Mouse (Mus musculus) hindbrain, embryonic 11.5 days (tissue): Measurements from ENCODE around the gene Mapk8ip1. TPM values are rescaled to one million over a fixed set of nuclear protein-coding genes. Genes with fewer than 3 reads are reported as not detected.

Experiments used
- ATAC-seq: fragments of 200-750 bp; cut with Nextera tagmentation; 2 replicates; pipeline ENCODE4 v1.8.0; 2017; ENCODE audit warnings: mild to moderate bottlenecking, moderate TSS enrichment, moderate library complexity; ENCODE audit not compliant: low FRiP score
- DNase-seq: peaks from one replicate; pipeline ENCODE4 v3.0.0-alpha.2; 2015; ENCODE audit warnings: low spot score
- H3K27ac ChIP-seq: fragments of 300-500 bp; sonication (generic); 2 replicates; pipeline ENCODE4 v1.5.1; 2014; ENCODE audit warnings: mild to moderate bottlenecking, low read depth, low read length
- H3K27me3 ChIP-seq: fragments of 300-500 bp; sonication (generic); 2 replicates; pipeline ENCODE4 v1.6.1; 2014; ENCODE audit warnings: mild to moderate bottlenecking, low read length, moderate library complexity, mixed read lengths; ENCODE audit not compliant: control insufficient read depth, insufficient read depth
- H3K36me3 ChIP-seq: fragments of 300-500 bp; sonication (generic); 2 replicates; pipeline ENCODE4 v1.6.1; 2014; ENCODE audit warnings: mild to moderate bottlenecking, low read length, moderate library complexity, mixed read lengths; ENCODE audit not compliant: control insufficient read depth, insufficient read depth
- H3K4me1 ChIP-seq: fragments of 300-500 bp; sonication (generic); replicated peaks from 2 replicates; pipeline ENCODE4 v1.6.1; 2014; ENCODE audit warnings: low read length, mixed read lengths; ENCODE audit not compliant: control insufficient read depth, insufficient read depth
- H3K4me2 ChIP-seq: fragments of 300-500 bp; sonication (generic); replicated peaks from 2 replicates; pipeline ENCODE4 v1.6.1; 2014; ENCODE audit warnings: mild to moderate bottlenecking, low read depth, low read length
- H3K4me3 ChIP-seq: fragments of 300-500 bp; sonication (generic); 2 replicates; pipeline ENCODE4 v1.5.1; 2014; ENCODE audit warnings: low read depth, low read length
- H3K9ac ChIP-seq: fragments of 300-500 bp; sonication (generic); 2 replicates; pipeline ENCODE4 v1.6.1; 2014; ENCODE audit warnings: low read depth, low read length
- H3K9me3 ChIP-seq: fragments of 300-500 bp; sonication (generic); 2 replicates; pipeline ENCODE4 v1.6.1; 2016; ENCODE audit warnings: low read length; ENCODE audit not compliant: control insufficient read depth
- WGBS: fragments of 180-500 bp; shearing (Covaris S2); extraction: QIAGEN DNeasy Blood & Tissue Kit; methylation state at CpG from one replicate; pipeline ENCODE4 v1.1.7; 2014; 5-methylcytosine and 5-hydroxymethylcytosine counted together
- polyA plus RNA-seq: library from polyadenylated mRNA; unstranded; fragments of >200 nt; fragmentation: Nextera tagmentation; extraction: Ambion mirVana; gene quantifications from 2 replicates; pipeline ENCODE4 v1.2.1, GENCODE M21; 2014

Gene Mapk8ip1
- polyA plus RNA-seq, 1 experiment from 2014 or later = 33.3 TPM

- Histone ChIP-seq H3K9me3 (no peaks in the 10 kb centered on the region), H3K36me3 (peaks cover 12% of the 10 kb centered on the region), H3K27me3 (no peaks in the 10 kb centered on the region), H3K9ac (no peak overlapping the region), H3K27ac (peak overlapping the region; percentile 70), H3K4me1 (peaks cover 37% of the 10 kb centered on the region), H3K4me3 (peak overlapping the region; percentile 66), H3K4me2 (peak overlapping the region; percentile 89)
- DNase-seq (no peak), ATAC-seq (no peak)
- WGBS = 5% methylated on average over 10 of the region's 10 CpGs
Measured at GRCm38 (mm10) chr2:92389645-92390044, 11.4 kb downstream of the Mapk8ip1 start.

GRCm38 (mm10) chr2:92388891-92389641 lies 12.0 kb downstream of the Mapk8ip1 start:
- peak; percentile 95 for ATAC-seq
- Histone ChIP-seq H3K36me3 (peaks cover 14% of the 10 kb centered on the region), H3K27me3 (no peaks in the 10 kb centered on the region), H3K9ac (peak overlapping the region; percentile 78), H3K27ac (peak overlapping the region; percentile 68), H3K9me3 (no peaks in the 10 kb centered on the region), H3K4me2 (peak overlapping the region; percentile 89), H3K4me3 (peak overlapping the region; percentile 66), H3K4me1 (peaks cover 35% of the 10 kb centered on the region)
- DNase-seq = peak; percentile 98
- WGBS = under 1% methylated on average over 54 of the region's 62 CpGs

GRCm38 (mm10) chr2:92388081-92388517 lies 13.0 kb downstream of the Mapk8ip1 start:
- H3K4me2 ChIP-seq = peak overlapping the region; percentile 89
- H3K9ac ChIP-seq = peak overlapping the region; percentile 78
- H3K4me3 ChIP-seq = peak overlapping the region; percentile 66
- H3K27ac ChIP-seq = peak overlapping the region; percentile 68; the same call in 1 of the 2 replicates
- H3K4me1 ChIP-seq = peaks cover 31% of the 10 kb centered on the region
- H3K9me3 ChIP-seq = no peaks in the 10 kb centered on the region
- 56% methylated on average over 3 of the region's 3 CpGs for WGBS
- DNase-seq (no peak), ATAC-seq (no peak)
- H3K27me3 ChIP-seq = no peaks in the 10 kb centered on the region
- H3K36me3 ChIP-seq = peaks cover 19% of the 10 kb centered on the region

GRCm38 (mm10) chr2:92387646-92388045 lies 13.4 kb downstream of the Mapk8ip1 start:
- no peak for DNase-seq
- Histone ChIP-seq H3K27me3 (no peaks in the 10 kb centered on the region), H3K4me2 (no peak overlapping the region), H3K27ac (no peak overlapping the region), H3K4me3 (no peak overlapping the region; the same call in 1 of the 2 replicates), H3K9me3 (no peaks in the 10 kb centered on the region), H3K36me3 (peaks cover 19% of the 10 kb centered on the region), H3K4me1 (peaks cover 27% of the 10 kb centered on the region), H3K9ac (0 out of 2 replicates have a peak overlapping the region, but pooled peaks have one; percentile 27)
- 86% methylated on average over 4 of the region's 4 CpGs for WGBS
- no peak for ATAC-seq

DNA sequence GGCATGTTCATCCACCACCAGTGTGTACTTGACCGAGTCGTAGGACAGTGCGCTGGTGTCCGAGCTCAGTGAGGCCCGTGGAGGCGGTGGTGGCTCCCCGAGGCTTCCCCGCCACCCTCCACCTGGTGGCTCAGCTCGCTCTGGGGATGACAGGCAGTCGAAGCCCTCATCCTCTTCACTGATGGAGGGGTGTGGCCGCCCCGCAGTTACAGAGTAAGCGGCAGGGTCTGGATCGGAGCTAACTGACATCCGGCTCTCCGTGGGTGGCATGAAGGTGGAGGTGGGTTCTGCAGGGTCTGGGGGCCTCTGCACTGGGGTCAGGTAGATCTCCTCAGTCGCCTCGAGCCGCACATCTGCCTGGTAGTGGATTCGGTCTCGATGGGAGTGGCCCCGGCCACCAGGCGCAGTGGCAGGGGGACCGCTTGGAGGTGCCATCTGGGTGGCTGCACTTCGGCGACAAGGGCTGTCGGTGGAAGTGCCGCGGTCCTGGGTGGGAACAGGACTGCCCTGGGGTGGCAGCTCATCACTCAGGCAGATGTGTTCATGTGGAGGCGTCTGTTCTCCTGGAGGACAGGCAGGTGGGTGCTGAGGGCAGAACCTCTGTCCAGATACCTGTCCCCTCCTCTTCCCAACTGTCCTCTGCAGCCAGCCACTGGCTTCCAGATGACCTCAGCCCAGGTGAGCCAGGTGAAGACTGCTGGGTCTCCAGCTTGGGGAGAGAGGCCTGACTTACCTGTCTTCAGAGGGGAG lies 14.1 kb downstream of the Mapk8ip1 start:
- peaks cover 23% of the 10 kb centered on the region for H3K4me1 ChIP-seq
- no peaks in the 10 kb centered on the region for H3K27me3 ChIP-seq
- H3K9me3 ChIP-seq = no peaks in the 10 kb centered on the region
- WGBS = 91% methylated on average over 28 of the region's 30 CpGs
- DNase-seq (no peak), ATAC-seq (no peak)
- H3K4me2 ChIP-seq = no peak overlapping the region
- H3K27ac ChIP-seq = no peak overlapping the region
- H3K36me3 ChIP-seq = peaks cover 19% of the 10 kb centered on the region
- no peak overlapping the region for H3K4me3 ChIP-seq
- H3K9ac ChIP-seq = no peak overlapping the region

DNA sequence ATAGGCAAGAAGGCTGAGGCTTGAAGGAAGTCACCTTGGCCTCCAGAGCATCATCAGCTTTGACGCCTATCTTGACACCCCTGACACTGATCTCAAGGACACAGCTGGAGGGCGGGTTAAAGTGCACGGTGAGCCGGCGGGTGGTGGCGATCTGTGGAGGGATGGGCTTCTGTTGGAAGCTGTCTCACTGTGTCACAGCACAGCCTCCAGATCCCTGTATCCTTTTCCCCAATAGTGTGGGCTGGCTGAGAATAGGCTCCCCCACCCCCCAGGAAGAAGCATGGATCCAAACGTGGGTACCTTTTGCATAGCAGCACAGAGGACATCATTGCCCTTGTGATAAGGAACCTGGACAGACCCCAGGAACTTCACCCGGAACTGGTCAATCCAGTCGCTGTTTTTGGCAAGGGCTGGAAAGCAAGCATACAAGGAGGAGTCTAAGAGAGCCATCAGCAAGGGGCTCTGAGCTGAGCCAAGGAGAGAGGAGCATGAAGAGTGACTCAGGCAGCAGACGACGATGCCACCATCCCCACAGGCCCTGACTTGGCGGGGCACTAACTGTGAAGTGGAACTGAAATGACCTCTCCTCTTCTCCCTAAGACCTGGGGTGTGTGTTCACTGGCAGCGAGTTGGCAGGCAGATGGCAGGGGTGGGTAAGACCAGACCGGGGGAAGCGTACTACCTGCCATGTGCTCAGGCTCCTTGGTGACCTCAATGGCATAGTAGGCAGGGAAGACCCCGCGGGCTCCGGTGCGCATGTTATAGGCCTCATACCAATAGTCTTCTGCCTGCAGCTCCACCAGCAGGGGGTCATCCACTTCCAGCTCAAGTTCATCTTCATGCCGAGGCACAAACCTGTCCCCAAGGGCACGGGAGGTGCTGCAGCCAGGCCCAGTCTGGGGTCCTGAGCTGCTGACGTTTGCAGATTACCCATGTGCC lies 15.7 kb downstream of the Mapk8ip1 start:
- H3K4me2 ChIP-seq = no peak overlapping the region
- no peaks in the 10 kb centered on the region for H3K9me3 ChIP-seq
- H3K36me3 ChIP-seq = peaks cover 19% of the 10 kb centered on the region
- DNase-seq (no peak), ATAC-seq (no peak)
- H3K9ac ChIP-seq = no peak overlapping the region
- 82% methylated on average over 22 of the region's 22 CpGs for WGBS
- no peak overlapping the region for H3K4me3 ChIP-seq
- no peak overlapping the region for H3K27ac ChIP-seq
- H3K4me1 ChIP-seq = peaks cover 12% of the 10 kb centered on the region
- no peaks in the 10 kb centered on the region for H3K27me3 ChIP-seq

- WGBS = 73% methylated on average over 4 of the region's 4 CpGs
- ATAC-seq (no peak), DNase-seq (no peak)
- Histone ChIP-seq H3K27ac (no peak overlapping the region), H3K9ac (no peak overlapping the region), H3K9me3 (no peaks in the 10 kb centered on the region), H3K27me3 (no peaks in the 10 kb centered on the region), H3K4me3 (no peak overlapping the region), H3K36me3 (peaks cover 19% of the 10 kb centered on the region), H3K4me2 (no peak overlapping the region), H3K4me1 (peaks cover 6% of the 10 kb centered on the region)
Measured at GRCm38 (mm10) chr2:92384101-92384500, 17.0 kb downstream of the Mapk8ip1 start.

- no peaks in the 10 kb centered on the region for H3K27me3 ChIP-seq
- DNase-seq (no peak), ATAC-seq (no peak)
- no peak overlapping the region for H3K4me3 ChIP-seq
- no peaks in the 10 kb centered on the region; the same call in 1 of the 2 replicates for H3K4me1 ChIP-seq
- 88% methylated on average over 4 of the region's 4 CpGs for WGBS
- H3K36me3 ChIP-seq = peaks cover 19% of the 10 kb centered on the region
- H3K4me2 ChIP-seq = no peak overlapping the region
- H3K9ac ChIP-seq = no peak overlapping the region
- no peak overlapping the region for H3K27ac ChIP-seq
- H3K9me3 ChIP-seq = no peaks in the 10 kb centered on the region
Measured at GRCm38 (mm10) chr2:92382759-92383158, 18.3 kb downstream of the Mapk8ip1 start.
